Mouse (Mus musculus): ENCODE results near the gene Thada. TPM values are rescaled to one million over a fixed set of nuclear protein-coding genes. Genes with fewer than 3 reads are reported as not detected.

The Thada gene
- polyA plus RNA-seq, 1 experiment: 5.3 TPM

DNA sequence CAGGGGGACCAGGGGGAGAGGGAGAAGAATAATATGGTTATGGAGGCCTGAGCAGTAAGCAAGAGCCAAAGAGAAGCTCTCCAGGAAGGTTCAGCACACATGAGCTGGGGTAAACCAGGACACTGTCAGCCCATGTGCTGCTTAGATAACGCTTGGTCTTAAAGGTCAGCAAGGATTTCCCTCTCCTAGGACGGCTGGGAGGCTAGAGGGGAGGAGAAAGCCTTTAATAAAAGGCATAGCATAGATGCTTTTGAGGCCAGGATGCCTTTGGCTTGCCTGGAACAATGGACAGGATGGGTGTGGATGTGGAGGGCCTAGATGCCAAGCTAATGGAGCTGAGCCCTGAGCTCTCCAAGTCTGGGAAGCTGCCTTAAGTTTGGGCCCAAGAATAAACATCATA, 102.6 kb downstream of the Thada start:
- Histone ChIP-seq H3K4me3 (replicated peaks; ENCODE audit: control insufficient read depth, low read depth, low read length) (no peak overlapping the region), H3K4me1 (ENCODE audit: control insufficient read depth, insufficient read depth, low read length) (no peaks in the 10 kb centered on the region), H3K27ac (ENCODE audit: control insufficient read depth, insufficient read depth, low read depth, low read length, poor library complexity) (no peak overlapping the region)
- TF ChIP-seq CTCF (IDR thresholded peaks at IDR 0.05; ENCODE audit: control insufficient read depth, insufficient read depth, low read length): no peak
- TF ChIP-seq POLR2A (IDR thresholded peaks at IDR 0.05; ENCODE audit: borderline replicate concordance, control insufficient read depth, low read depth, low read length): no peak
- WGBS: 67% methylated on average over 2 of the region's 2 CpGs

- no peak overlapping the region for H3K27ac ChIP-seq (ENCODE audit: control insufficient read depth, insufficient read depth, low read depth, low read length, poor library complexity)
- 90% methylated on average over 13 of the region's 13 CpGs for WGBS
- TF ChIP-seq CTCF (IDR thresholded peaks at IDR 0.05; ENCODE audit: control insufficient read depth, insufficient read depth, low read length) (no peak), POLR2A (IDR thresholded peaks at IDR 0.05; ENCODE audit: borderline replicate concordance, control insufficient read depth, low read depth, low read length) (no peak)
- no peak overlapping the region for H3K4me3 ChIP-seq (replicated peaks; ENCODE audit: control insufficient read depth, low read depth, low read length)
- H3K4me1 ChIP-seq (ENCODE audit: control insufficient read depth, insufficient read depth, low read length): peaks cover 3% of the 10 kb centered on the region
Measured at GRCm38 (mm10) chr17:84362581-84363286, 103.3 kb downstream of the Thada start.

GRCm38 (mm10) chr17:84361006-84361405, 105.0 kb downstream of the Thada start:
- TF ChIP-seq CTCF (IDR thresholded peaks at IDR 0.05; ENCODE audit: control insufficient read depth, insufficient read depth, low read length) (no peak), POLR2A (IDR thresholded peaks at IDR 0.05; ENCODE audit: borderline replicate concordance, control insufficient read depth, low read depth, low read length) (no peak)
- no peak overlapping the region for H3K4me3 ChIP-seq (replicated peaks; ENCODE audit: control insufficient read depth, low read depth, low read length)
- no peak overlapping the region for H3K27ac ChIP-seq (ENCODE audit: control insufficient read depth, insufficient read depth, low read depth, low read length, poor library complexity)
- WGBS: 43% methylated on average over 1 of the region's 1 CpGs
- peaks cover 4% of the 10 kb centered on the region for H3K4me1 ChIP-seq (ENCODE audit: control insufficient read depth, insufficient read depth, low read length)

DNA sequence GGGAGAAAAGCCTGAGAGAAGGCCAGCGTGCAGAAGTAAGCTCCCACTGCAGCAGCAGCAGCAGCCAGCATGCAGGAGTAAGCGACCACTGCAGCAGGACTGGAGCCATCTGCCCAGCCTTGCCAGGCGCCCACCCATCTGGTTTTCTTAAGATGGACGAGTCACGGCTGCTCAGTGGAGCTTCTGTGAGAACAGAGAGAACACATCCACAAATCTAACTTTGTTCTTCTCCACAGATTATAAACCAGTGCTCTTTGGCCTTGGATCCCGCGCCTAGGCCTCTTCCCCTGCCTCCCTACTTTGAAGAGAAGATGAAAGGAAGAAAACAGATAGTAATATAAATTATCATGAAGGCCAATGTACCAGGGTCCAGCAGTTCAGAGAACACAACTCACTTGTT, 106.2 kb downstream of the Thada start:
- Histone ChIP-seq H3K4me1 (ENCODE audit: control insufficient read depth, insufficient read depth, low read length) (peaks cover 4% of the 10 kb centered on the region), H3K27ac (ENCODE audit: control insufficient read depth, insufficient read depth, low read depth, low read length, poor library complexity) (no peak overlapping the region), H3K4me3 (replicated peaks; ENCODE audit: control insufficient read depth, low read depth, low read length) (no peak overlapping the region)
- TF ChIP-seq POLR2A (IDR thresholded peaks at IDR 0.05; ENCODE audit: borderline replicate concordance, control insufficient read depth, low read depth, low read length): no peak
- WGBS: 89% methylated on average over 7 of the region's 7 CpGs

DNA sequence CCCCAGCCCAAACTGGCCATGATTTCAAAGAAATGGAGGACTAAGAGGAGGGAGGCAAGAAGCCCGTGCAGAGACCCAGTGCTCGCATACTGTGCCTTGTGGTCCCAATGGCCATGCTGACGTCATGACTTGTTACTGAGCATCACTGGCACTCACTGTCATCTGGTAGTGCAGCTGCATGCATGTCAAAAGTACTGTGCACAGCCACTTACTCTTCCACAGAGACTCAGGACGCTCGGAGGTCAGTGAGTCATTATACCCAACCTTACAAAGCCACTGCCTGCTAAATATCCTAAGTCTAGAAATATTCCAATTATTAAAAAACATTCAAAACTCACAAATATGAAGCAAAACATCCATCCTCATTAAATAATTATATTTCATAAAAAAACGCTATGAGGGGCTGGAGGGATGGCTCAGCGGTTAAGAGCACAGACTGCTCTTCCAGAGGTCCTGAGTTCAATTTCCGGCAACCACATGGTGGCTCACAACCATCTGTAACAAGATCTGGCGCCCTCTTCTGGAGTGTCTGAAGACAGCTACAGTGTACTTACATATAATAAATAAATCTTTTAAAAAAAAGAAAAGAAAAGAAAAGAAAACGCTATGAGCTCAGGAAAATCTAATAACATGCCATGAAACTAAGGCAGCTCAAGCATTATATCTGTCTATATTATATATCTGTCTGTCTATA, 106.9 kb downstream of the Thada start:
- Histone ChIP-seq H3K4me1 (ENCODE audit: control insufficient read depth, insufficient read depth, low read length) (peaks cover 4% of the 10 kb centered on the region), H3K4me3 (replicated peaks; ENCODE audit: control insufficient read depth, low read depth, low read length) (no peak overlapping the region), H3K27ac (ENCODE audit: control insufficient read depth, insufficient read depth, low read depth, low read length, poor library complexity) (no peak overlapping the region)
- 87% methylated on average over 10 of the region's 10 CpGs for WGBS
- no peak for TF ChIP-seq CTCF (IDR thresholded peaks at IDR 0.05; ENCODE audit: control insufficient read depth, insufficient read depth, low read length)
- no peak for TF ChIP-seq POLR2A (IDR thresholded peaks at IDR 0.05; ENCODE audit: borderline replicate concordance, control insufficient read depth, low read depth, low read length)

DNA sequence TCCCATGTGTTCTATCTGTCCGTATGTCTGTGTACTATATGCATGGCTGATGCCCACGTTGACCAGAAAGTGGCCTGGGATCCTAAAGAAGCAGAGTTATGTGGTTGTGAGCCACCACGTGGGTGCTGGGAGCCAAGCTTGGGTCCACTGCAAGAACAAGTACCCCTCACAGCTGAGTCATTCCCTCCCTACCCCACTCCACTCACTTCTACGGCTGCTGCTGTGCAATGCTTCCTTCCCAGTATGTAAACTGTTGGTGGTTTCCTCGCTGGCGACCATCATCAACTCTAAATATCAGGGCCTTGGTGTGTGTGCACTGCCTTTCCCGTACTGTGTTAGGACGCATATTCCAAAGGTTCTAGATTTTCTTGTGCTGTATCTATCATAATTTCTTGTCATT, 108.2 kb downstream of the Thada start:
- 44% methylated on average over 8 of the region's 8 CpGs for WGBS
- Histone ChIP-seq H3K4me1 (ENCODE audit: control insufficient read depth, insufficient read depth, low read length) (peaks cover 4% of the 10 kb centered on the region), H3K27ac (ENCODE audit: control insufficient read depth, insufficient read depth, low read depth, low read length, poor library complexity) (no peak overlapping the region), H3K4me3 (replicated peaks; ENCODE audit: control insufficient read depth, low read depth, low read length) (no peak overlapping the region)
- TF ChIP-seq CTCF (IDR thresholded peaks at IDR 0.05; ENCODE audit: control insufficient read depth, insufficient read depth, low read length) (no peak), POLR2A (IDR thresholded peaks at IDR 0.05; ENCODE audit: borderline replicate concordance, control insufficient read depth, low read depth, low read length) (no peak)

DNA sequence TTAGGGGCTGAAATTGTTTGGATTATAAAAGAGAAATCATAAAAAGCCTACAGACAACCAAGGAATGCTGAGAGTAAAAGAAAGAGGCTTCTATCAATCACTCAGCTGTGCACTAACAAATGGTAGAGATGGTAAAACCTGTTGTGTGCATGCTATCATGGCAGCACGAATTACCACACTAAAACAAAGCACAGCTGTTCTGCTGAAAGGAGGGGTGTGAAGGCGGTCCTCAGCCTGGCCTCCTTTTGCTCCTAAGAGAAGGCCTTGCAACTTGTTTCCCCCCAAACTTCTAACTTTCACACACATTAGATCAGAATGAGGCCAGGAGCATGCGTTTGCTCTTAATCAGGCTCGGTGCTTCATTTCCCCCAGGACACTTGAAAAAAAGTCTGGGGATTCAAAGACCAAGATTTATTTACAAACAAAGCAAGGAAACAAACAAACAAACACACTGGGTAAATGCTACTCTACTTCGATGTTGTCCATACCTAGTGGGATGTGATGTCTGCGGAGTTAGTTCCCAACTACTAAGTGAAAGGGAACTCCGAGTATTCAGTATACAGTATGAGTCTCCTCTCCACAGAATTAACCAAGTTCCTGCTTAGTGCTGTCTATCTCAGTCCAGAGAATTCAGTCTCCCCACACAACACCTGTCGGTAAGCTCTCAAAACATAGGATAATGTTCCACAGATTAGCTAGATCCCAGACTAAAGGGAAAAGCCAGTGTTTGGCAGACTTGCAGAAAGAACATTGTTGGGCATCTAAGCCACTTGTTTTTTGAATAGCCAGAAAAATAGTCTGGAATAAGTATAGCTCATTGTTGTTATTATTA, 109.7 kb downstream of the Thada start:
- Histone ChIP-seq H3K4me3 (replicated peaks; ENCODE audit: control insufficient read depth, low read depth, low read length) (no peak overlapping the region), H3K27ac (ENCODE audit: control insufficient read depth, insufficient read depth, low read depth, low read length, poor library complexity) (no peak overlapping the region), H3K4me1 (ENCODE audit: control insufficient read depth, insufficient read depth, low read length) (peaks cover 4% of the 10 kb centered on the region)
- WGBS: 89% methylated on average over 8 of the region's 8 CpGs
- no peak for TF ChIP-seq CTCF (IDR thresholded peaks at IDR 0.05; ENCODE audit: control insufficient read depth, insufficient read depth, low read length)

- Histone ChIP-seq H3K27ac (ENCODE audit: control insufficient read depth, insufficient read depth, low read depth, low read length, poor library complexity) (no peak overlapping the region), H3K4me1 (ENCODE audit: control insufficient read depth, insufficient read depth, low read length) (peaks cover 4% of the 10 kb centered on the region), H3K4me3 (replicated peaks; ENCODE audit: control insufficient read depth, low read depth, low read length) (no peak overlapping the region)
- 92% methylated on average over 3 of the region's 3 CpGs for WGBS
- TF ChIP-seq POLR2A (IDR thresholded peaks at IDR 0.05; ENCODE audit: borderline replicate concordance, control insufficient read depth, low read depth, low read length) (no peak), CTCF (IDR thresholded peaks at IDR 0.05; ENCODE audit: control insufficient read depth, insufficient read depth, low read length) (no peak)
Measured at GRCm38 (mm10) chr17:84355006-84355405, 111.0 kb downstream of the Thada start.

All from bone marrow, adult 2 months (tissue).